Mouse (Mus musculus) CD4-positive, CD25-positive, alpha-beta regulatory T cell, adult 2 months (primary cell): ENCODE measurements around the gene Dcaf1.

Experiments used
- DNase-seq: peaks from one replicate; pipeline ENCODE4 v3.0.0-alpha.2; 2012; ENCODE audit warnings: low read depth, low spot score

Dcaf1 gene

GRCm38 (mm10) chr9:106906597-106906996, 84.9 kb downstream of the Dcaf1 start:
- no peak for DNase-seq

GRCm38 (mm10) chr9:106908174-106908573, 86.5 kb downstream of the Dcaf1 start:
- no peak for DNase-seq

- no peak for DNase-seq
These were observed 87.0 kb downstream of the Dcaf1 start for GRCm38 (mm10) chr9:106908715-106909114.

DNA sequence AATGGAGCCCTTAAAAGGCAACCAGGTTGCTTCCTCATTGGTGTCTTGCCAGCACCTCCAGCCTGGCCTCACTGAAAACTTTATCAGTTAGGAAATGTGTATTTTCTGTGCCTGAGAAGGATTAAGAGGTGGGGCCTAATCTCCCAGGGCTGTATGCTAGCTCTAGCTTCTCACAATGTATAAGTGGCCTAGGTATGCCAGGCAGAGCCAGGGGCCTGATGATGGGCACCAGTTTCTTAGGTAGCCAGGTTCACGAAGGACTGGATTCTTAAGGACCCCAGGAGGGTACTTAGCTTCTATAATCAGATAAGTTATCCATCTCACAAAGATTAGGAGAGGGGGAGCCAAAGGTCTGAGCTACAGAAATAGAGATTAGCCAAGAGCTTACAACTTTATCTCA, 90.0 kb downstream of the Dcaf1 start:
- no peak for DNase-seq

DNA sequence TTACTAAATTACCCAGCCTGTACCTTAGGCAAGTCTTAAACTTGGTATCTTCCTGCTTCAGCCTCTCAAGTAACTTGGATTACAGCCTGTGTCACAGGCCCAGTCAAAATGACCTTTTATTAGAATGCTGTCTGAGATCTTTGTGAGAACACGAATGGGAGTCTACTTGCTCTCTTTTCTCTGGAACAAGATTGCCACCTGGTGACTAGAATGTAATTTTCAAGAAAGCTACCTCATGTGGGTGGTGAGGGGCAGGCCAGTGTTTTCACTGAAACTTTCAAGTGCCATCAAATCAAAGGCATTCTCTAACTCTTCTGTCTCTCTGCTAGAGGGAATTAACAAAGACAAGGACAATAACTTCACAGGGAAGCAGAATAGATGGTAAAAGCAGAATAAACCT, 92.1 kb downstream of the Dcaf1 start:
- DNase-seq, result peak; percentile 38

DNA sequence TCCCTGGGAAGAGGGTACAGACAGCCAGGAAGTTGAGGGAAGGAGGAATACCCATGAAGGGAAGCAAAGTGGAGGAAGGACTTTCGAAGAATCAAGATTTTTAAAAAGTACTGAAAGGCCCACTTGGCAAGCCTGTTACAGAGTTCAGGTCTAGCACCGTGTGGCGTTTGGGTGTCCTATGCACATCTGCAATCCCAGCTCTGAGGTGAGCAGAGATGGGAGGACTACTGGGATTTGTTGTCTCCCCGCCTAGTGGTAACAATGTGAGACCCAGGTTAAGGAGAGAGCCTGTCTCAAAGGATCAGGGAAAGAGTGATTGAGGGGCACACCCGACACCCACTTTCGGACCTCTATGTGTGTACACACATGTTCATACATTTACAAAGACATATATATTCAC, 93.2 kb downstream of the Dcaf1 start:
- DNase-seq, result no peak
